Mouse (Mus musculus): Measurements from ENCODE around the gene Pnkp. TPM values are rescaled to one million over a fixed set of nuclear protein-coding genes. Genes with fewer than 3 reads are reported as not detected.

The Pnkp gene
- 31.2 and 48.7 TPM in 2 replicates for polyA plus RNA-seq (2012; ENCODE audit: insufficient read depth, insufficient read length, missing spikeins)

DNA sequence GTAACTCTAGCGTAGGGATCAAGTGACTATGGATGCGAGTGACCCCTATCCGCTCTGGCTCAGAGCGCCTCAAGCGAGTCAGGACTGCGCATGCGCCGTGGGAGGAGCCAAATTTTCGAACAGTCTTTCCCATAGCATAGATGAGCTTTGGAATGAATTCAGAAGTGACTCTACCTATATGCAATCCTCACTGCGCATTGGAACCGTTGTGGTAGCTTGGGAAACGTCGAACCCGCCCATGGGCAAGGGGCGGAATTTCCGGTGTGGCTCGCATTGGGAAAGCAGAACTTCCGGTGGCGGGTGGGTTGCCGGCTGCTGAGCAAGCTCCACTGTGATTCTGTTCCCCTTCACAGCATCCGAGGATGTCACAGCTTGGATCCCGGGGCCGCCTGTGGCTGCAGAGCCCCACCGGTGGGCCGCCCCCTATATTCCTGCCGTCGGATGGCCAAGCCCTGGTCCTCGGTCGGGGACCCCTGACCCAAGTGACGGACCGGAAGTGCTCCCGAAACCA, at the start of gene Pnkp:
Pnkp (plus strand) TSS at position 98 of the 511 bp plus-strand sequence.
- H3K4me3 ChIP-seq (ENCODE audit: insufficient read depth, low read length): peak within 1 kb of the TSS; percentile 96
- peaks cover 29% of the 10 kb centered on the region for H3K4me1 ChIP-seq (ENCODE audit: control insufficient read depth, insufficient read depth, low read length)
- TF ChIP-seq CTCF (IDR thresholded peaks at IDR 0.05; ENCODE audit: low read depth, low read length) (no peak), POLR2A (IDR thresholded peaks at IDR 0.05; ENCODE audit: borderline replicate concordance, low read depth, low read length) (no peak)
- peak within 1 kb of the TSS; percentile 92 for H3K27ac ChIP-seq (ENCODE audit: insufficient read depth, low read depth, low read length)

DNA sequence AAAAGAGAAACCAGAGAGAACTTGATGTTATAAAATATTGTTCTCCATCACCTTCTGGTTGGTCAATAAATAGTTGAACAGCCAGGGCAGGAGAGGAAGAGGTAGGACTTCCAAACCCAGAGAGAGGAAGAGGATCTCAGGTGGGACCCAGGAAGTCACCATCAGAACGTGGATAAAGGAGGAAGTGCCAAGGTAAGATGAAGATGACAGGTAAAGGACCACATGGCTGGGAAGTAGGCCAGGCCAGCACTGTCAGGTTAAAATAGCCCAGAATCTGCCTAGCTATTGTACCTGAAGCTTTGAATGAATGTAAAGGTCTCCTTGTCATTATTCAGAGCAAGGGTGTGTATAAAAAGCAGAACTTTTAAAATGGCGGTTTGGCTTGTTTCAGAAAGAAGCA, 48.0 kb upstream of the Pnkp start:
- TF ChIP-seq CTCF (IDR thresholded peaks at IDR 0.05; ENCODE audit: low read depth, low read length) (no peak), POLR2A (IDR thresholded peaks at IDR 0.05; ENCODE audit: borderline replicate concordance, low read depth, low read length) (no peak)
- Histone ChIP-seq H3K4me3 (ENCODE audit: insufficient read depth, low read length) (no peak overlapping the region), H3K4me1 (ENCODE audit: control insufficient read depth, insufficient read depth, low read length) (peaks cover 1% of the 10 kb centered on the region; the same call in 1 of the 2 replicates), H3K27ac (ENCODE audit: insufficient read depth, low read depth, low read length) (no peak overlapping the region)

DNA sequence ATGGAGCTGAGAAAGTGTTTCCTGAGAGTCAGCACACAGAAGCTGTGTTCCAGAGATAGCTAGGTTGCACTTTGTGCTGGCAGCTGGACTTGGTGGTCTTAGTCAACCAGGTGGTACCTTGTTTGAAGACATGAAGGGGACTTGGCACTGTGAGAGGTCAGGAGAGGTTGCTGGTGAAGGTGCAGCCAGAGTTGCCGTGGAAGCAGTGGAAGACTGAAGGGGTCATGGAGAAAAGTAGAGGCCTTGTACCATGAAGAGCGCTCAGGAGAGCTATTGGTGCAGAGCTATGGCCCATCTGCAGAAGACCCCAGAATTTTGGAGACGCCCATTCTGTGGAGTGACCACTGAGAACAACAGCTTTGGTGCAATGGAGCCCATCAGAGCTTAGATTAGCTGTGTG, 47.5 kb upstream of the Pnkp start:
- TF ChIP-seq CTCF (IDR thresholded peaks at IDR 0.05; ENCODE audit: low read depth, low read length) (no peak), POLR2A (IDR thresholded peaks at IDR 0.05; ENCODE audit: borderline replicate concordance, low read depth, low read length) (no peak)
- H3K4me1 ChIP-seq (ENCODE audit: control insufficient read depth, insufficient read depth, low read length): peaks cover 7% of the 10 kb centered on the region
- H3K4me3 ChIP-seq (ENCODE audit: insufficient read depth, low read length): no peak overlapping the region
- H3K27ac ChIP-seq (ENCODE audit: insufficient read depth, low read depth, low read length): no peak overlapping the region

GRCm38 (mm10) chr7:44810365-44810764, 46.6 kb upstream of the Pnkp start:
- H3K4me3 ChIP-seq (ENCODE audit: insufficient read depth, low read length): no peak overlapping the region
- TF ChIP-seq POLR2A (IDR thresholded peaks at IDR 0.05; ENCODE audit: borderline replicate concordance, low read depth, low read length) (no peak), CTCF (IDR thresholded peaks at IDR 0.05; ENCODE audit: low read depth, low read length) (no peak)
- H3K4me1 ChIP-seq (ENCODE audit: control insufficient read depth, insufficient read depth, low read length): peaks cover 12% of the 10 kb centered on the region
- H3K27ac ChIP-seq (ENCODE audit: insufficient read depth, low read depth, low read length): no peak overlapping the region

GRCm38 (mm10) chr7:44810819-44811557, 46.0 kb upstream of the Pnkp start:
- Histone ChIP-seq H3K27ac (ENCODE audit: insufficient read depth, low read depth, low read length) (no peak overlapping the region), H3K4me1 (ENCODE audit: control insufficient read depth, insufficient read depth, low read length) (peaks cover 12% of the 10 kb centered on the region), H3K4me3 (ENCODE audit: insufficient read depth, low read length) (no peak overlapping the region)
- TF ChIP-seq CTCF (IDR thresholded peaks at IDR 0.05; ENCODE audit: low read depth, low read length): no peak
- no peak for TF ChIP-seq POLR2A (IDR thresholded peaks at IDR 0.05; ENCODE audit: borderline replicate concordance, low read depth, low read length)

DNA sequence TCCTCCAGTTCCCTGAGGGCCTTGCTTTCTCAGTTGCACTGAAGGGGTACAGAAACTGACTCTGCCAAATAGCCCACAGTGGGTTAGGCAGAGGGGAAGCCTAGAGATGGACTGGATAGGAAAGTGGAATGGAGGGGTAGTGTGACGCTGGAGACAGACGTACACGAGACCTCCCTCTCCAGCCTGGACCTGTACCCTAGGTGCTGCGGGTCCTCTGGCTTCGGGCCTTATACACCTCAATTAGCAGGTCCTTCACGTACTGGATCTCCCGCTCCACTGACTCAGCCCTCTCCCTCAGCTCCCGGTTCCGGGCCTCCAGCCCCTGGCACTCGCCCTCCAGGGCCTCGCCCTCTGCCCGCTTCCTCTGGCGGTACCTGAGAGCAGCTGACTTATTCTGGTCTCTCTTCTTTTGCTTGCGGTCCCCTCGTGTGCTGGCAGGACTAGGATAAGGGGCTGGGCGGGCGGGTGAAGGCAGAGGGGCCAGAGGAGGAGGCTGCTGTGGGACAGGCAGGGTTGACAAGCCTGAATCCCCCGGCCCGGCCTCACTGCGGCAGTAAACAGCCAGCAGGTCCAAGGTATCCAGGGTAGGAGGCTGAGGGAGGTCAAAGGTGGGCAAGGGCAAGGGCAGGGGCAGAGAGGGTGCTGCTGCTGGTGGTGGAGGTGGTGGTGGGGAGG, 44.2 kb upstream of the Pnkp start:
- TF ChIP-seq CTCF (IDR thresholded peaks at IDR 0.05; ENCODE audit: low read depth, low read length) (no peak), POLR2A (IDR thresholded peaks at IDR 0.05; ENCODE audit: borderline replicate concordance, low read depth, low read length) (no peak)
- Histone ChIP-seq H3K4me3 (ENCODE audit: insufficient read depth, low read length) (no peak overlapping the region), H3K4me1 (ENCODE audit: control insufficient read depth, insufficient read depth, low read length) (peaks cover 12% of the 10 kb centered on the region), H3K27ac (ENCODE audit: insufficient read depth, low read depth, low read length) (no peak overlapping the region)

DNA sequence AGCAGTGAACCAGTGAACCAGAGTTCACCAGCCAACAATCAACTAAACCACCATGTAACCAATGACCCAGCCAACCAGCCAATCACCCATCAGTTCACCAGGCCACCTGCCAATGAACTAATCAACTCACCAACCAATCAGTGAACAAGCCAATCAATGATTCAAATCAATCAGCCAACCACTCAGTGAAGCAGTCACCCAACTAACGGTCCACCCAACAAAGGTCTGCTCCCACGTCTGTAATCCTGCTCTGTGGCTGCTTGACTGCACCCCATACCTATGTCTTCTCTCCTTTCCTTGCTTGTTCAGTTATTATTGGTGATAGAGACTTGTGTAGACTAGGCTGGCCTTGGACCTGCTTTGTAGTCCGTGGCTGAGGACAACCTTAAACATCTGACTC, 43.0 kb upstream of the Pnkp start:
- peaks cover 14% of the 10 kb centered on the region for H3K4me1 ChIP-seq (ENCODE audit: control insufficient read depth, insufficient read depth, low read length)
- no peak overlapping the region for H3K27ac ChIP-seq (ENCODE audit: insufficient read depth, low read depth, low read length)
- H3K4me3 ChIP-seq (ENCODE audit: insufficient read depth, low read length): no peak overlapping the region
- TF ChIP-seq CTCF (IDR thresholded peaks at IDR 0.05; ENCODE audit: low read depth, low read length) (no peak), POLR2A (IDR thresholded peaks at IDR 0.05; ENCODE audit: borderline replicate concordance, low read depth, low read length) (no peak)

- H3K27ac ChIP-seq (ENCODE audit: insufficient read depth, low read depth, low read length): no peak overlapping the region
- H3K4me3 ChIP-seq (ENCODE audit: insufficient read depth, low read length): no peak overlapping the region
- peaks cover 18% of the 10 kb centered on the region for H3K4me1 ChIP-seq (ENCODE audit: control insufficient read depth, insufficient read depth, low read length)
- TF ChIP-seq CTCF (IDR thresholded peaks at IDR 0.05; ENCODE audit: low read depth, low read length) (no peak), POLR2A (IDR thresholded peaks at IDR 0.05; ENCODE audit: borderline replicate concordance, low read depth, low read length) (no peak)
Measured at GRCm38 (mm10) chr7:44814423-44814822, 42.5 kb upstream of the Pnkp start.

DNA sequence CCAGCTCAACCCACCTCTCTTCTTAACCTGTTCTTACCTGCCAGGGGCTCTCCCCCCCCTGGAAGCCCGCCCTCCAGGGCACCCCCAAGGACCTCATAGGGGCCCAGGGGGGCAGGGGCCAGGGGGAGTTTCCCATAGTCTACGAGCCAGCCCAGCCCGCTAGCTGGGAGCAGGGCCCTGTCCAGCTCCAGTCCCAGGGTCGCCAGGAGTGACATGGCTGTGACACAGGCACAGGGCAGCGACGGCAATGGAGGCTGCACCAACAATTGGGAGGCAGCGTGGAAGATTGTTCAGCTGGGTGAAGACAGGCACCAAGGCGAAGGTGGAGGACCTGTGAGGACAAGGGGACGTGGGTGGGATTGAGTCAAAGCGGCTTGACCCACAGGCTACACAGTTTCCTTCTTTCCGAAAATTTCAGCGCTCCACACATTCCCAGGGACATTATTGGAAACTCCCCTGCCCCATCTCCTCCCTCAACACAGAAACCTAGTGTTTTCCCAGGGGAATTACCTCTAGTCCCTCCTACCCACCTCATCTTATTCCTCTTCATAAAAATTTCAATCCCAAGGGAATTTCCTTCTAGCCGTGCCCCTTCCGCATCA, 41.9 kb upstream of the Pnkp start:
- Histone ChIP-seq H3K27ac (ENCODE audit: insufficient read depth, low read depth, low read length) (peak overlapping the region; percentile 48), H3K4me1 (ENCODE audit: control insufficient read depth, insufficient read depth, low read length) (peaks cover 22% of the 10 kb centered on the region), H3K4me3 (ENCODE audit: insufficient read depth, low read length) (peak overlapping the region; percentile 82)
- no peak for TF ChIP-seq CTCF (IDR thresholded peaks at IDR 0.05; ENCODE audit: low read depth, low read length)
- no peak for TF ChIP-seq POLR2A (IDR thresholded peaks at IDR 0.05; ENCODE audit: borderline replicate concordance, low read depth, low read length)
